Mouse (Mus musculus): ENCODE results near the gene Dgcr8. TPM values are rescaled to one million over a fixed set of nuclear protein-coding genes. Genes with fewer than 3 reads are reported as not detected.
A peak's percentile ranks its signal among the peaks of the same experiment; 100 is the strongest.

Gene Dgcr8
- polyA plus RNA-seq, 1 experiment from 2014 or later: 41.4 TPM

GRCm38 (mm10) chr16:18231451-18231850 lies 57.6 kb downstream of the Dgcr8 start:
- no peak for ATAC-seq (ENCODE audit: low FRiP score, low TSS enrichment)
- Histone ChIP-seq H3K4me1 (ENCODE audit: control insufficient read depth, insufficient read depth, low read length) (peaks cover 26% of the 10 kb centered on the region; the same call in 1 of the 2 replicates), H3K4me2 (replicated peaks; ENCODE audit: low read depth, low read length) (no peak overlapping the region), H3K27ac (ENCODE audit: low read depth, low read length) (no peak overlapping the region), H3K4me3 (ENCODE audit: low read length) (no peak overlapping the region), H3K9me3 (ENCODE audit: control insufficient read depth, low read length) (no peaks in the 10 kb centered on the region), H3K9ac (ENCODE audit: low read depth, low read length) (0 out of 2 replicates have a peak overlapping the region, but pooled peaks have one; percentile 12), H3K27me3 (ENCODE audit: control insufficient read depth, insufficient read depth, low read length) (no peaks in the 10 kb centered on the region), H3K36me3 (ENCODE audit: control insufficient read depth, insufficient read depth, low read length) (peaks cover 19% of the 10 kb centered on the region)
- 86% methylated on average over 4 of the region's 4 CpGs for WGBS

GRCm38 (mm10) chr16:18231047-18231446 lies 58.0 kb downstream of the Dgcr8 start:
- Histone ChIP-seq H3K4me1 (ENCODE audit: control insufficient read depth, insufficient read depth, low read length) (peaks cover 23% of the 10 kb centered on the region; the same call in 1 of the 2 replicates), H3K9me3 (ENCODE audit: control insufficient read depth, low read length) (no peaks in the 10 kb centered on the region), H3K4me3 (ENCODE audit: low read length) (no peak overlapping the region), H3K27ac (ENCODE audit: low read depth, low read length) (no peak overlapping the region), H3K27me3 (ENCODE audit: control insufficient read depth, insufficient read depth, low read length) (no peaks in the 10 kb centered on the region), H3K9ac (ENCODE audit: low read depth, low read length) (no peak overlapping the region), H3K36me3 (ENCODE audit: control insufficient read depth, insufficient read depth, low read length) (peaks cover 23% of the 10 kb centered on the region), H3K4me2 (replicated peaks; ENCODE audit: low read depth, low read length) (no peak overlapping the region)
- WGBS: 86% methylated on average over 3 of the region's 3 CpGs
- no peak for ATAC-seq (ENCODE audit: low FRiP score, low TSS enrichment)

GRCm38 (mm10) chr16:18230617-18231016 lies 58.4 kb downstream of the Dgcr8 start:
- H3K4me3 ChIP-seq (ENCODE audit: low read length): no peak overlapping the region
- H3K27me3 ChIP-seq (ENCODE audit: control insufficient read depth, insufficient read depth, low read length): no peaks in the 10 kb centered on the region
- H3K9ac ChIP-seq (ENCODE audit: low read depth, low read length): no peak overlapping the region
- no peak for ATAC-seq (ENCODE audit: low FRiP score, low TSS enrichment)
- 89% methylated on average over 6 of the region's 6 CpGs for WGBS
- no peak overlapping the region for H3K27ac ChIP-seq (ENCODE audit: low read depth, low read length)
- peaks cover 27% of the 10 kb centered on the region for H3K36me3 ChIP-seq (ENCODE audit: control insufficient read depth, insufficient read depth, low read length)
- no peaks in the 10 kb centered on the region for H3K9me3 ChIP-seq (ENCODE audit: control insufficient read depth, low read length)
- H3K4me1 ChIP-seq (ENCODE audit: control insufficient read depth, insufficient read depth, low read length): peaks cover 19% of the 10 kb centered on the region; the same call in 1 of the 2 replicates
- no peak overlapping the region for H3K4me2 ChIP-seq (replicated peaks; ENCODE audit: low read depth, low read length)

DNA sequence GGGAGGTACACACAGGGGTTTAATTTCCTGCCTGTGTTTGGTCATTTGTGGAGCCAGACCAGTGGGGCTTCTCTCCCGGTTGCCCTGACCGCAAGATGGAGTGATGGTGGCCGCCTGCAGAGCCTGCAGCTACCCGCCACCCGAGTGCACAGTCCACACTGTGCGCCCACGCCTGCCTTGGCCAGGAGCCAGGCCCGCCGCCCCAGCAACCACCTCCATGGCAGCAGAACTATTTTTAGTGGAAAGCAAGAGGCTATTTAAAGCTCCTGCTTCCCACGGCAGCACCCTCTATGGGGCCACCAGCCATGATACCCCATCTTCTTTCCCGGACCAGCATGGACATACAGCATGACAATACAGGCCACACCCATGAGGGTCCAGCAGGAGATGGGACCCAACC lies 59.4 kb downstream of the Dgcr8 start:
- H3K9ac ChIP-seq (ENCODE audit: low read depth, low read length): no peak overlapping the region
- WGBS: 82% methylated on average over 11 of the region's 11 CpGs
- ATAC-seq (ENCODE audit: low FRiP score, low TSS enrichment): no peak
- H3K36me3 ChIP-seq (ENCODE audit: control insufficient read depth, insufficient read depth, low read length): peaks cover 37% of the 10 kb centered on the region
- peaks cover 18% of the 10 kb centered on the region; the same call in 1 of the 2 replicates for H3K4me1 ChIP-seq (ENCODE audit: control insufficient read depth, insufficient read depth, low read length)
- no peak overlapping the region for H3K4me2 ChIP-seq (replicated peaks; ENCODE audit: low read depth, low read length)
- no peak overlapping the region for H3K4me3 ChIP-seq (ENCODE audit: low read length)
- no peaks in the 10 kb centered on the region for H3K27me3 ChIP-seq (ENCODE audit: control insufficient read depth, insufficient read depth, low read length)
- H3K27ac ChIP-seq (ENCODE audit: low read depth, low read length): no peak overlapping the region
- H3K9me3 ChIP-seq (ENCODE audit: control insufficient read depth, low read length): no peaks in the 10 kb centered on the region

- Histone ChIP-seq H3K4me1 (ENCODE audit: control insufficient read depth, insufficient read depth, low read length) (peaks cover 16% of the 10 kb centered on the region; the same call in 1 of the 2 replicates), H3K27ac (ENCODE audit: low read depth, low read length) (no peak overlapping the region), H3K27me3 (ENCODE audit: control insufficient read depth, insufficient read depth, low read length) (no peaks in the 10 kb centered on the region), H3K9me3 (ENCODE audit: control insufficient read depth, low read length) (no peaks in the 10 kb centered on the region), H3K9ac (ENCODE audit: low read depth, low read length) (no peak overlapping the region), H3K4me3 (ENCODE audit: low read length) (no peak overlapping the region), H3K36me3 (ENCODE audit: control insufficient read depth, insufficient read depth, low read length) (peaks cover 45% of the 10 kb centered on the region), H3K4me2 (replicated peaks; ENCODE audit: low read depth, low read length) (no peak overlapping the region)
- WGBS: 89% methylated on average over 4 of the region's 4 CpGs
- ATAC-seq (ENCODE audit: low FRiP score, low TSS enrichment): no peak
Measured at GRCm38 (mm10) chr16:18228856-18229255, 60.2 kb downstream of the Dgcr8 start.

DNA sequence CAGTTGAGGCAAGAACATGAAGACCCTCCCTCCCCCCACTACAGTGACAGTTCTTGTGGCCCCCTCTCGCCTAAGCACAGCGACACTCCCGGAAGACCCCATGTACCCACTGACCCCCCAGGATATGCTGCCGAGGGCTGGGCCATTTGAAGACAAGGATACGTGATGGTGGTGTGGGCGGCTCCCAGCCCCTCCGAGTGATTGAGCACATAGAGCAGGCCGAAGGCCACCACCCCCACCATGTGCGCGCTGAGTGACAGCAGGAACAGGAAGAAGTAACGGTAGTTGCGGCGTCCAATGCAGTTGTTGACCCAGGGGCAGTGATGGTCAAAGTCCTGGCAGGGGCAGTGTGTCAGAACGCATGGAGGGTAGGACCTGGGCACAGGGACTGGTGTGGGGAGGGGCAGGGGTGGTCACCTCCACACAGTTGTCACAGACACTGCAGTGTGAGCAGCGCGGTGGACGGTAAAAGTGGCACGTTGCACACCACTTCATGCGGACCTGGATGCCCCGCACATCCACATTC lies 61.1 kb downstream of the Dgcr8 start:
- no peak overlapping the region for H3K9ac ChIP-seq (ENCODE audit: low read depth, low read length)
- WGBS: 87% methylated on average over 20 of the region's 20 CpGs
- ATAC-seq (ENCODE audit: low FRiP score, low TSS enrichment): no peak
- H3K36me3 ChIP-seq (ENCODE audit: control insufficient read depth, insufficient read depth, low read length): peaks cover 54% of the 10 kb centered on the region
- H3K4me1 ChIP-seq (ENCODE audit: control insufficient read depth, insufficient read depth, low read length): peaks cover 11% of the 10 kb centered on the region; the same call in 1 of the 2 replicates
- no peaks in the 10 kb centered on the region for H3K9me3 ChIP-seq (ENCODE audit: control insufficient read depth, low read length)
- H3K27ac ChIP-seq (ENCODE audit: low read depth, low read length): no peak overlapping the region
- H3K4me3 ChIP-seq (ENCODE audit: low read length): no peak overlapping the region
- no peak overlapping the region for H3K4me2 ChIP-seq (replicated peaks; ENCODE audit: low read depth, low read length)
- H3K27me3 ChIP-seq (ENCODE audit: control insufficient read depth, insufficient read depth, low read length): no peaks in the 10 kb centered on the region

- H3K4me2 ChIP-seq (replicated peaks; ENCODE audit: low read depth, low read length): no peak overlapping the region
- H3K27me3 ChIP-seq (ENCODE audit: control insufficient read depth, insufficient read depth, low read length): no peaks in the 10 kb centered on the region
- no peak overlapping the region for H3K27ac ChIP-seq (ENCODE audit: low read depth, low read length)
- WGBS: 88% methylated on average over 13 of the region's 13 CpGs
- no peak overlapping the region for H3K9ac ChIP-seq (ENCODE audit: low read depth, low read length)
- H3K4me1 ChIP-seq (ENCODE audit: control insufficient read depth, insufficient read depth, low read length): peaks cover 11% of the 10 kb centered on the region; the same call in 1 of the 2 replicates
- ATAC-seq (ENCODE audit: low FRiP score, low TSS enrichment): no peak
- no peak overlapping the region for H3K4me3 ChIP-seq (ENCODE audit: low read length)
- H3K9me3 ChIP-seq (ENCODE audit: control insufficient read depth, low read length): no peaks in the 10 kb centered on the region
- peaks cover 60% of the 10 kb centered on the region for H3K36me3 ChIP-seq (ENCODE audit: control insufficient read depth, insufficient read depth, low read length)
Measured at GRCm38 (mm10) chr16:18227187-18227586, 61.9 kb downstream of the Dgcr8 start.

DNA sequence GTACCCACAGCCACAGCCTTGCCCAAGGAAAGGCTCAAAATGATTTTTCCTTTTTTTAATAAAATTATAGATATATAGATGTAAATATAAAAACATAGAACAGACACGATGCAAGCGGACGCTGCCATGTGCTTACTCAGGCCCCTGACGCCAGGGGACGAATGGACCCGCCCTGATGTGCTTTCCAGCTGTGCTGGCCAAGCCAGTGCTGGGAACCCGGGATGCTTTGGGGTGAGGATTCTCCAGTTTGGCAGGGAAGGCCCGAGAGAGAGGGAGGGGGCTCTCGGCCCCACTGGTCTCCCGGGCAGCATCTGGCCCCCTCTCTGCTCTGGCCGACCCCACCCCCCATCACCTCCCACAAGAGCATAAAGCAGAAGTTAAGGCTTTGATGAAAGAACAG lies 66.9 kb downstream of the Dgcr8 start:
- peaks cover 12% of the 10 kb centered on the region for H3K4me1 ChIP-seq (ENCODE audit: control insufficient read depth, insufficient read depth, low read length)
- H3K9me3 ChIP-seq (ENCODE audit: control insufficient read depth, low read length): no peaks in the 10 kb centered on the region
- WGBS: 81% methylated on average over 11 of the region's 11 CpGs
- ATAC-seq (ENCODE audit: low FRiP score, low TSS enrichment): no peak
- no peak overlapping the region for H3K27ac ChIP-seq (ENCODE audit: low read depth, low read length)
- H3K36me3 ChIP-seq (ENCODE audit: control insufficient read depth, insufficient read depth, low read length): peaks cover 48% of the 10 kb centered on the region
- no peaks in the 10 kb centered on the region for H3K27me3 ChIP-seq (ENCODE audit: control insufficient read depth, insufficient read depth, low read length)
- no peak overlapping the region for H3K4me3 ChIP-seq (ENCODE audit: low read length)
- H3K4me2 ChIP-seq (replicated peaks; ENCODE audit: low read depth, low read length): no peak overlapping the region
- H3K9ac ChIP-seq (ENCODE audit: low read depth, low read length): no peak overlapping the region

DNA sequence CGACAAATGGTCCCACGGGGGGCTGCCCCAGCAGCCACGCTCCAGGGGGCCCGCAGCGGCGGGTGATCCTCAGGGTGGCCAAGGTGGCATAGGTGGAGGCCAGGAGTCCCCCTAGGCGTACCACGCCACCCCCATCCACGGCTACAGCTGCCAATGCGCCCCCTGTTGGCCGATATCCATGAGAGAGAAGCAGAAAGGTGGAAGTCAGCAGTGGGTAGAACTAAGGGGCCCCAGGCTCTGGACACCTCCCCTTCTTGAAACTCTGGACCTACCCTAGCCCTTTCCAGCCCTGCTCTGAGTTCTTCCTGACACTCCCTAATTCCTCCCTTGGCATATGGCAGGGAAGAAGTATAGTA lies 67.5 kb downstream of the Dgcr8 start:
- Histone ChIP-seq H3K4me2 (replicated peaks; ENCODE audit: low read depth, low read length) (no peak overlapping the region), H3K27ac (ENCODE audit: low read depth, low read length) (no peak overlapping the region), H3K27me3 (ENCODE audit: control insufficient read depth, insufficient read depth, low read length) (no peaks in the 10 kb centered on the region), H3K4me3 (ENCODE audit: low read length) (no peak overlapping the region), H3K4me1 (ENCODE audit: control insufficient read depth, insufficient read depth, low read length) (peaks cover 12% of the 10 kb centered on the region), H3K9ac (ENCODE audit: low read depth, low read length) (no peak overlapping the region), H3K36me3 (ENCODE audit: control insufficient read depth, insufficient read depth, low read length) (peaks cover 42% of the 10 kb centered on the region), H3K9me3 (ENCODE audit: control insufficient read depth, low read length) (no peaks in the 10 kb centered on the region)
- 77% methylated on average over 11 of the region's 11 CpGs for WGBS
- no peak for ATAC-seq (ENCODE audit: low FRiP score, low TSS enrichment)

Measured in kidney, embryonic 14.5 days (tissue).